Mouse (Mus musculus) embryonic stem cell, embryonic (primary cell): ENCODE data around the gene Eif2b2.

ENCODE experiments used
- CTCF ChIA-PET, 4 experiments: fragments of 300-600 bp in 2 of 4; fragments of 350-600 bp in 2 of 4; sonication (Branson Sonifier 250); formaldehyde crosslinking; loops; one replicate each; lab custom pipeline; 2022; ENCODE audit warnings: inconsistent platforms in 2 of 4; lab: Charles Lee
- POLR2A ChIA-PET, 4 experiments: fragments of 300-600 bp in 2 of 4; fragments of 350-600 bp in 2 of 4; sonication (Branson Sonifier 250); formaldehyde crosslinking; loops; one replicate each; lab custom pipeline; 2022; ENCODE audit warnings: antibody characterized with exemption in 4 of 4, inconsistent platforms in 1 of 4; lab: Charles Lee

The Eif2b2 gene

GRCm38 (mm10) chr12:85219236-85219904 lies at the start of gene Eif2b2:
TSS of gene Eif2b2 (plus strand) at chr12:85219481.
- ChIA-PET CTCF (interaction anchor here in 3 of 4 experiments (0.6 to 1.8 kb wide), 7 partner anchors 18 to 86 kb away, joined by 3 to 6 read pairs (median 5); partner anchors contain the start of genes Acyp1 (in 1 of the 3) and Zc2hc1c (in 1 of the 3)), POLR2A (interaction anchor here in 3 of 4 experiments (0.6 to 2.4 kb wide), 45 partner anchors 9 to 447 kb away, joined by 3 to 24 read pairs (median 4); partner anchors contain the start of genes Rps6kl1 (in 3 of the 3), Acyp1 (in 2 of the 3), Mlh3 (in 2 of the 3) and Zc2hc1c (in 2 of the 3))

DNA sequence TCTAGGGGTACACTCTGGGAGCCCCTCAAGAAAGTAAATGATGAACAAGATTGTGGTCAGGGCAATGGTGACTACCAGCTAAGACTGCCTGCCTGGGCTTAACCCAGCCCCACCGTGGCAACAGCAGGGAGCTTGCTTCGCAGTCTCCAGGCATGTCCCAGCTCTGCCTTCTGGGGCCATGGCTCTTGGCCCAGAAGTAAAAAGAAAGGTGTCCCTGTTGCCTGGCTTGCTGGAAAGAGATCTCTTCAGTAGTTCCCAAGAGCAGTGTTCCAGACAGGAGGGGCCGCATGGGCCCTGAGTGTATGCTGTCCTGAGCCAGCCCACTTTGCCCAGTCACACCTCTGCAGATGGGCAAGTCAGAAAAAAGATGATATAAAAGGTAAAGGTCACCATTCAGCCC lies 49.4 kb upstream of the Eif2b2 start:
- ChIA-PET POLR2A (interaction anchor here in 3 of 4 experiments (0.7 to 1.7 kb wide), 7 partner anchors 10 to 169 kb away, joined by 3 to 6 read pairs (median 3); partner anchors contain the start of gene Rps6kl1 (in 2 of the 3)), CTCF (interaction anchor here (0.6 to 2.9 kb wide), 39 partner anchors 8 to 364 kb away, joined by 3 to 24 read pairs (median 4); partner anchors contain the start of genes Acyp1 (in 2 of the 4), Ltbp2 (in 2 of the 4), Rps6kl1 (in 2 of the 4) and Zc2hc1c (in 2 of the 4))

- CTCF ChIA-PET: interaction anchor here (0.7 to 2.9 kb wide), 26 partner anchors 9 to 327 kb away, joined by 3 to 24 read pairs (median 4); partner anchors contain the start of genes Acyp1 (in 2 of the 4), Rps6kl1 (in 2 of the 4), Zc2hc1c (in 2 of the 4) and Ltbp2 (in 1 of the 4)
Measured at GRCm38 (mm10) chr12:85170284-85170947, 48.9 kb upstream of the Eif2b2 start.

GRCm38 (mm10) chr12:85170948-85171307 lies 48.4 kb upstream of the Eif2b2 start:
- POLR2A ChIA-PET: interaction anchor here in 2 of 4 experiments (1.3 to 1.7 kb wide), 2 partner anchors 20 to 31 kb away, joined by 5 to 6 read pairs; partner anchors contain the start of gene Rps6kl1 (in 1 of the 2)
- CTCF ChIA-PET: interaction anchor here in 2 of 4 experiments (1.2 to 2.9 kb wide), 4 partner anchors 9 to 135 kb away, joined by 3 to 24 read pairs (median 7); partner anchors contain the start of genes Acyp1 (in 1 of the 2) and Zc2hc1c (in 1 of the 2)

More at GRCm38 (mm10) chr12:85170284-85170947, 48.9 kb upstream of the Eif2b2 start:
- POLR2A ChIA-PET: interaction anchor here in 3 of 4 experiments (0.6 to 1.7 kb wide), 7 partner anchors 11 to 168 kb away, joined by 3 to 6 read pairs (median 3); partner anchors contain the start of gene Rps6kl1 (in 2 of the 3)

DNA sequence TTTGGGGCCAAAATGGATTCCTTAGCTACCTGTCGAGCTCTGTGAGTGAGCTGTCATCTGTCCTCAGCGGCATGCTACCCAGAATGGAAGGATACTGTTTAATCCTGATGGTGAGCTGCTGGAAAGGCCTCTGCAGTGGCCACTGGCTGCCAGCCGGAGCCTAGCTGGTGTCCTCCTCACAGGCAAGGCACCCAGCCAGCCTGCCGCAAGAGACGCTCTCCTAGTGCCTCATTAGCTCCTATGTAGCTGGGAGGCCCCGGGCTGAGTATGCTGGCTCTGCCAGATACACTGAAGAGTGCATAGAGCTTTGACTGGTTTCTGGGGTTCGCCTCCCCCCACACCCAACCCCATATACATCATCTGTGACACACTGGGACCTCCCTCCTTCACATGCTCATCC lies 45.3 kb upstream of the Eif2b2 start:
- CTCF ChIA-PET: interaction anchor here in 2 of 4 experiments (1.1 to 1.6 kb wide), 3 partner anchors 113 to 390 kb away, joined by 3 to 6 read pairs (median 3); no protein-coding TSS in a partner anchor
- POLR2A ChIA-PET: interaction anchor here (0.5 to 4.3 kb wide), 4 partner anchors 23 to 330 kb away, joined by 3 to 16 read pairs (median 4); partner anchors contain the start of gene Rps6kl1 (in 1 of the 4)

DNA sequence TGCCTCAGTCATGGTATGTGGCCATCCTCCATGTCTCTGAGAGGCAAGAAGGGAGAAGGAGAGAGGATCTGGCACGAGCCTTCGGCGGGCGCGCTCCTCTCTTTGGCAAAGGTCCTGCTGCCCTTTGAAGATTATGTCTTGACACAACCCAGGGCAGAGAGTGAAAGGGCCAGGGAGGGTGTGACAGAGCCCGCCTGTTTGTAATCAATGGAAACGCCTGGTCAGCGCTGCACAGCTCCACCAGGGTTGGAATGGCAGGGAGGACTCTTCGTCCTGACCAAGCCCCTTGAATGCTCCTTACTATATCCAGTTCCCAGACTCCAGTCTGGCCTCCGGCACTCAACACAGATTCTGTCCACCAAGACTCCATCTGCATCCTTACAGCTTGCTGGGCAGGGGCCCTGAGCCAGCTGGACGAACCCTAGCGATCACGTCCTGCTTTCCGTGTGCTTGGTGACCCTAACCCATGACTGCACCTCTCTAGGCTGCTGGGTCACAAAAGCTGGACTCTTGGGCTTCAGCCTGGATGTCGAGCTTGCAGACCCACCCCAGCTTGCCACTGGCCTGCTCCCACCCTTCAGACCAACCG lies 44.1 kb upstream of the Eif2b2 start:
- ChIA-PET CTCF (interaction anchor here in 2 of 4 experiments (1.0 to 2.3 kb wide), 3 partner anchors 38 to 130 kb away, joined by 4 to 8 read pairs (median 6); no protein-coding TSS in a partner anchor), POLR2A (interaction anchor here in 2 of 4 experiments (0.7 to 4.3 kb wide), 15 partner anchors 8 to 562 kb away, joined by 3 to 16 read pairs (median 3); partner anchors contain the start of genes Rps6kl1 (in 2 of the 2), Acyp1 (in 1 of the 2), Eif2b2 (in 1 of the 2) and Zc2hc1c (in 1 of the 2))

DNA sequence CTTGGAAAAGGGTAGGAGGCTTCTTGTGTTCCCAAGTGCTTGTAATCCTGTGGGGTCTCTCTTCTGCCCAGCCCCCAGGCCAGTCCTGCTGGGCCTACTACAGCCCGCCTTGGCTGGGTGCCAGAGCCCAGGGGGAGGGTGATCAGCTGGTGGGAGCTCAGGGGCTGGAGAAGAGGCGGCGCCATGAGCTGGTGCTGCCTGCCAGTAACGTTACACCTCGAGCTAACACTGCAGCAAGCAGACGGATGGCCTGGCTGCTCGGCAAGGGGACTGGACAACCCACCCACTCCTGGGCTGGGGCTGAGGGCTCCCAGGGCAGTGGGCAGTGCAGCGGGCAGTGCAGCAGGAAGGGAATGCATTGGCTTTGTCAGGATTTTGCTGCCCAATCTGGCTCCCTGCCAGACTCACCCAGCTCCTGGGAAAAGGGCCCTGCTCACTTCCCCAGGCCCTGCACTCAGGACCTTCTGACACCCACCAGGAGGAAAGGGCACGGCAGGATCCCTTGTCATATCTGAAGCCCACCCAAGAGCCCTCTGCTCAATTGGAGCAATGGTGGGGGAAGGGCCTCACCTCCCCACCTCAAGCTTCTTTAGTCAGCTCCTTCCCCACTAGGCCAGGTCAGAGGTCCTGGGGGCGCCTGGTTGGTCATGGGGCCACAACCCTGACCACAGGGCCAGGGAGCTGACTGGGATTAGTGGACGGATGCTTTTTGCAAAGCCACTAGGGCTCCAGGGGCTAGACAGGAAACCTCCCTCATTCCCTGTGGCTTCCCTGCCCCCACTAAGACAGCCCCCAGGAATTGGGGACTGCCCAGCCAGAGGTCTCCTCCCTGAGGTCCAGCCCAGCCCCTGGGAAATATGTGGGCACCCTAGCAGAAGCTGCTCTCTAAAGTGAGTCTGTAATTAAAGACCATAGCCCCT lies 43.1 kb upstream of the Eif2b2 start:
- CTCF ChIA-PET: interaction anchor here (0.5 to 2.3 kb wide), 10 partner anchors 9 to 317 kb away, joined by 3 to 8 read pairs (median 4); no protein-coding TSS in a partner anchor
- POLR2A ChIA-PET: interaction anchor here in 3 of 4 experiments (0.6 to 4.3 kb wide), 34 partner anchors 9 to 563 kb away, joined by 3 to 16 read pairs (median 4); partner anchors contain the start of genes Eif2b2 (in 2 of the 3), Rps6kl1 (in 2 of the 3), Acyp1 (in 1 of the 3) and Mlh3 (in 1 of the 3)

DNA sequence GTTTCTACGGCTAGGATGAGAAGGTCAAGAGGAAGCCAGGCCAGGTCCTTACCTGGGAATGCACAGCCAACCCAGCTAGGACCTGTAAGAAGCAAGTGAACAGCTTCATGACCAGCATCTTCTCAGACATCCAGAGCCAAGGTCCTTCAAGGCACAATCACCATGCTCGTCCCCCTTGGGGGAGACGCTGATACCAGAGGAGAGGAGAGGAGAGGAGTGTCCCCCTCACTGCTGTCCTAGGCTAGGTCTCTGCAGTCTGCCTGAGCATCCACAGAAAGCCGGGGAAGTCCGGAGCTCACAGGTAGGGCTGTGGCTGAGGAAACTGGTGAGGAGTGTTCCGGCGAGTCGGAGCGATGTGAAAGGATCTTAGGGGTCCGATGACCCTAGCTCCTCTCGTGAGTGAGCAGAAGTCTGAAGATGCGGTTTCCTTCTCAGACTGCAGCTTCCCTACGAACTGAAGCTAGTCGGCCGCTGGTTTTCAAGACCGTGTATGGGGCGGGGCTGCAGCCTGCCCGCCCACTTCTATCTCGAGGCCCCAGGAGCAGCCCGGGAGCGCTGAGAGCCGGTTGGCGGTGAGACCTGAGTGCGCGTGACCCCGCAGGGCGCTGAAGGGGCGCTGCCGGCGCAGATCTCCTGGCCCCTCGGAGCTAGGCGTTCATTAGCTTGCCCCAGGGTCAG lies 42.3 kb upstream of the Eif2b2 start:
- POLR2A ChIA-PET: interaction anchor here in 3 of 4 experiments (0.6 to 4.3 kb wide), 25 partner anchors 11 to 410 kb away, joined by 3 to 16 read pairs (median 4); partner anchors contain the start of genes Rps6kl1 (in 3 of the 3), Eif2b2 (in 2 of the 3), Acyp1 (in 1 of the 3) and Mlh3 (in 1 of the 3)
- CTCF ChIA-PET: interaction anchor here (0.6 to 2.3 kb wide), 9 partner anchors 7 to 129 kb away, joined by 3 to 8 read pairs (median 3); partner anchors contain the start of gene Rps6kl1 (in 1 of the 4)

- CTCF ChIA-PET: interaction anchor here in 2 of 4 experiments (0.7 to 1.7 kb wide), 4 partner anchors 7 to 296 kb away, joined by 3 to 4 read pairs (median 3); no protein-coding TSS in a partner anchor
- POLR2A ChIA-PET: interaction anchor here in 3 of 4 experiments (0.7 to 4.3 kb wide), 8 partner anchors 10 to 47 kb away, joined by 3 to 16 read pairs (median 4); partner anchors contain the start of gene Rps6kl1 (in 2 of the 3)
Measured at GRCm38 (mm10) chr12:85177740-85178239, 41.5 kb upstream of the Eif2b2 start, which contains the start of gene Pgf. TSS of gene Pgf (minus strand) at chr12:85177790.

DNA sequence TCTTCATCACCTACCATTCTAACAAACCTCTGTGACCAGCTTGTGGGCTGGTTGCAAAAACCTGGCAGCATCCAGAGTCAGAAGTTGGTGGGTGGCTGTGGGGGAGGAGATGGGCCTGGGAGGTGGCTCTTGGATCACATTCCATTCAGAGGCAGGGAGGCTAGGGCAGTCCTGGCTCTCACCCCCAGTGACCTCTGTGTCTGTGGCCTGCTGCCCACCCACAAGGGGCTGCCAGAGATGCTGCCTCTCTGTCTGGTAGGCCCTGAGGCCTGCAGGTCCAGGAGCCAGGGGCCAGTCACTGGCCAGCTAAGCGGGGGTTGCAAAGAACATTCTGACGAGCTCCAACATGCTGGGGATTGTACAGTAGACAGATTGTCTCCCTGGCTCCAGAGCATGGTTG lies 41.0 kb upstream of the Eif2b2 start:
- ChIA-PET POLR2A (no interaction called here), CTCF (interaction anchor here in 1 of 4 experiments (0.7 to 1.1 kb wide), 2 partner anchors 9 to 296 kb away, joined by 3 read pairs; no protein-coding TSS in a partner anchor)

- CTCF ChIA-PET: interaction anchor here in 2 of 4 experiments (0.5 to 0.7 kb wide), 3 partner anchors 41 to 503 kb away, joined by 3 to 5 read pairs (median 3); no protein-coding TSS in a partner anchor
Measured at GRCm38 (mm10) chr12:85181475-85182344, 37.6 kb upstream of the Eif2b2 start.

GRCm38 (mm10) chr12:85182345-85182643 lies 37.0 kb upstream of the Eif2b2 start:
- ChIA-PET POLR2A (interaction anchor here in 1 of 4 experiments (0.6 to 0.7 kb wide), 5 partner anchors 42 to 289 kb away, joined by 3 to 4 read pairs (median 3); no protein-coding TSS in a partner anchor), CTCF (interaction anchor here in 1 of 4 experiments (0.7 kb wide), 1 partner anchor 40 kb away, joined by 3 read pairs; no protein-coding TSS in a partner anchor)

More at GRCm38 (mm10) chr12:85181475-85182344, 37.6 kb upstream of the Eif2b2 start:
- POLR2A ChIA-PET: interaction anchor here in 1 of 4 experiments (0.6 to 1.4 kb wide), 7 partner anchors 22 to 1020 kb away, joined by 3 to 4 read pairs (median 3); no protein-coding TSS in a partner anchor

- ChIA-PET POLR2A (interaction anchor here in 1 of 4 experiments (0.6 kb wide), 1 partner anchor 344 kb away, joined by 3 read pairs; no protein-coding TSS in a partner anchor), CTCF (interaction anchor here in 1 of 4 experiments (0.6 kb wide), 2 partner anchors 120 to 124 kb away, joined by 3 to 4 read pairs; no protein-coding TSS in a partner anchor)
Measured at GRCm38 (mm10) chr12:85182898-85183297, 36.4 kb upstream of the Eif2b2 start.

DNA sequence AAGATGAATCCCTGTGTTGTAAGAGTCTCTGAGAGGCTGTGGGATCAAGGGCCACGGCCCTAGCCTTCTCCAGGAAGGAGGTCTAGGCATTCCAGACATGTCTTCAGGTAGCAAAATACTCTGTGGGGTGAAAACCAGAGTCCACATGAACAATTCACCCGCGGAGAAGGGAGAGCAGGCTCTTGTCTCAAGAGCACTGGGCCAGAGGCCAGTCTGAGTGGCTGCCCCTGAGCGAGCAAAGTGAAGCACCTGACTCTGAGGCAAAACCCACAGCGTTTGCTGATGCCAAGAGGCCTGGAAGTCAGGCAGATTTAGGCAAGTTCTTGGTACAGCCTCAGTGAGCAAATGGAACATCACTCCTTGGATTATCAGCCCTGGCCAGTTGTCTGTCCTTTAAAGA lies 35.2 kb upstream of the Eif2b2 start:
- ChIA-PET POLR2A (no interaction called here), CTCF (interaction anchor here in 2 of 4 experiments (0.6 to 1.4 kb wide), 2 partner anchors 7 to 363 kb away, joined by 4 read pairs; partner anchors contain the start of gene Pgf (in 1 of the 2))
